Mouse (Mus musculus) MEL (cell line): Measurements from ENCODE around the gene Bbs12.

Experiments used
- MXI1 ChIP-seq: IDR thresholded peaks from 2 replicates; pipeline ENCODE4 v1.6.1; 2011; ENCODE audit warnings: mild to moderate bottlenecking, low read depth, low read length, improper control_type of control experiment
- NELFE ChIP-seq: IDR thresholded peaks from 2 replicates; pipeline ENCODE4 v1.6.1; 2011; ENCODE audit warnings: low read depth, low read length, improper control_type of control experiment
- SIN3A ChIP-seq: IDR thresholded peaks from 2 replicates; pipeline ENCODE4 v1.6.1; 2012; ENCODE audit warnings: low read length, improper control_type of control experiment, inconsistent platforms
- TCF12 ChIP-seq: IDR thresholded peaks from 2 replicates; pipeline ENCODE4 v1.6.1; 2014; ENCODE audit warnings: low read depth, mild to moderate bottlenecking, inconsistent platforms, low read length, improper control_type of control experiment, moderate library complexity

DNA sequence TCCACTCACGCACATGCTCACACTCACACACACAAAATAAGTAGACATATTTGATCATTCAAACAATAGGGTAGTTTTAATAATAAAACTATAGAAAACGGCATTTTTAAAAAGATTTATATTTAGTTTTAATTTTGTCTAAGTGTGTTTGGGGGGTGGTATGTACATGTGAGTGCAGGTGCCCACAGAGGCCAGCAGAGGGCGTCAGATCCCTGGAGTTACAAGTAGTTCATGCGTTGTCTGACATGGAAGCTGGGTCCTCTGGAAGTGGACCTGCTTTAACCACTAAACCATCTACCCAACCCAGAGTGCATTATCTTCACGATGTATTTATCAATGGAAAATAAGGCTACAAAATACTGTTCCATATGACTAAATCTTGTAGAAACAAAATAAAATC, 28.8 kb downstream of the Bbs12 start:
- TF ChIP-seq TCF12: no peak
- no peak for TF ChIP-seq MXI1
- TF ChIP-seq SIN3A: no peak
- TF ChIP-seq NELFE: no peak
